Mouse (Mus musculus) lung, postnatal 0 days (tissue): ENCODE measurements at regions not wholly inside any gene's neighbourhood (a gene's known extent, or its start where the extent isn't known, plus 50 kb on each side); places are given as distances from the start of the nearest gene placed in this dataset.

ENCODE experiments used
- ATAC-seq: fragments of 200-750 bp; cut with Nextera tagmentation; 2 replicates; pipeline ENCODE4 v1.8.0; 2017; ENCODE audit warnings: moderate library complexity
- DNase-seq: peaks from one replicate; pipeline ENCODE4 v3.0.0-alpha.2; 2016; ENCODE audit warnings: low spot score
- H3K27ac ChIP-seq: fragments of 300-500 bp; sonication (generic); 2 replicates; pipeline ENCODE4 v1.5.1; 2014; ENCODE audit warnings: antibody characterized with exemption, mild to moderate bottlenecking, low read length, mixed read lengths
- H3K27me3 ChIP-seq: fragments of 300-500 bp; sonication (generic); replicated peaks from 2 replicates; pipeline ENCODE4 v1.6.1; 2014; ENCODE audit warnings: low read length, mixed read lengths; ENCODE audit not compliant: insufficient read depth
- H3K36me3 ChIP-seq: fragments of 300-500 bp; sonication (generic); 2 replicates; pipeline ENCODE4 v1.6.1; 2014; ENCODE audit warnings: low read length, mixed read lengths; ENCODE audit not compliant: insufficient read depth
- H3K4me1 ChIP-seq: fragments of 300-500 bp; sonication (generic); 2 replicates; pipeline ENCODE4 v1.6.1; 2014; ENCODE audit warnings: antibody characterized with exemption, low read depth, low read length, mixed read lengths; ENCODE audit not compliant: insufficient read depth
- H3K4me2 ChIP-seq: fragments of 300-500 bp; sonication (generic); replicated peaks from 2 replicates; pipeline ENCODE4 v1.6.1; 2014; ENCODE audit warnings: low read depth, mild to moderate bottlenecking, low read length, moderate library complexity, mixed read lengths
- H3K4me3 ChIP-seq: fragments of 300-500 bp; sonication (generic); 2 replicates; pipeline ENCODE4 v1.5.1; 2014; ENCODE audit warnings: low read depth, low read length
- H3K9ac ChIP-seq: fragments of 300-500 bp; sonication (generic); replicated peaks from 2 replicates; pipeline ENCODE4 v1.6.1; 2014; ENCODE audit warnings: low read depth, mild to moderate bottlenecking
- H3K9me3 ChIP-seq: fragments of 300-500 bp; sonication (generic); 2 replicates; pipeline ENCODE4 v1.6.1; 2016; ENCODE audit warnings: low read length, mixed read lengths
- CTCF ChIP-seq: IDR thresholded peaks from 2 replicates; pipeline ENCODE4 v1.5.1; 2016; ENCODE audit warnings: antibody characterized with exemption, mild to moderate bottlenecking
- EP300 ChIP-seq: IDR thresholded peaks from 2 replicates; pipeline ENCODE4 v1.6.1; 2016; ENCODE audit warnings: antibody characterized with exemption, mild to moderate bottlenecking, control low read depth
- WGBS: fragments of 180-500 bp; shearing (Covaris S2); extraction: QIAGEN DNeasy Blood & Tissue Kit; methylation state at CpG from one replicate; pipeline ENCODE4 v1.1.7; 2014; 5-methylcytosine and 5-hydroxymethylcytosine counted together

GRCm38 (mm10) chr9:61527491-61528056 lies 155.4 kb downstream of the Tle3 start:
- ATAC-seq (no peak), DNase-seq (no peak)
- H3K36me3 ChIP-seq: no peaks in the 10 kb centered on the region
- H3K27ac ChIP-seq: no peak overlapping the region
- TF ChIP-seq EP300 (no peak), CTCF (no peak)
- peaks cover 2% of the 10 kb centered on the region; the same call in 1 of the 2 replicates for H3K9me3 ChIP-seq
- H3K27me3 ChIP-seq: no peaks in the 10 kb centered on the region
- no peak overlapping the region for H3K4me3 ChIP-seq
- 53% methylated on average over 5 of the region's 5 CpGs for WGBS
- H3K4me2 ChIP-seq: no peak overlapping the region
- H3K9ac ChIP-seq: no peak overlapping the region
- H3K4me1 ChIP-seq: no peaks in the 10 kb centered on the region

DNA sequence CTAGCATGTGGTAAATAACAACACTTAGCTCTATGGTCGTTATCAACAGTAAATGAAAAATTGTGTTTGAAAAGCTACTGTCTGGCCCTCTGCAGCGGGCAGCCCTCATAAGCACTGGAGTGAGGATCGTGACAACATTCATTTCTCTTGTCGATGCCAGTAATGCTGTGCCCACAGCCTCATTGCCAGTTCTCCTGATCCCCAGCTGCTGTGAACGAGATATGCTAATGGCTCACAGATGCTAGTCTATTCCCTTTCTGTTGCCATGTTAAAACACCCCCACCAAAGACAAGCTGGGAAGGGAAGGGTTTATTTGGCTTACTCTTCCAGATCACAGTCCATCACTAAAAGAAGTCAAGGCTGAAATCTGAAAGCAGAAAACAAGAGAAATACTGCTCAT lies 148.0 kb downstream of the Tle3 start:
- H3K27ac ChIP-seq: no peak overlapping the region
- H3K9me3 ChIP-seq: peaks cover 2% of the 10 kb centered on the region; the same call in 1 of the 2 replicates
- WGBS: 74% methylated on average over 5 of the region's 5 CpGs
- no peak overlapping the region for H3K4me2 ChIP-seq
- H3K9ac ChIP-seq: no peak overlapping the region
- ATAC-seq (no peak), DNase-seq (no peak)
- no peak overlapping the region for H3K4me3 ChIP-seq
- TF ChIP-seq EP300: no peak
- no peak for TF ChIP-seq CTCF
- no peaks in the 10 kb centered on the region for H3K27me3 ChIP-seq
- H3K4me1 ChIP-seq: no peaks in the 10 kb centered on the region
- H3K36me3 ChIP-seq: no peaks in the 10 kb centered on the region

GRCm38 (mm10) chr9:61517906-61518305 lies 145.7 kb downstream of the Tle3 start:
- Histone ChIP-seq H3K36me3 (no peaks in the 10 kb centered on the region), H3K4me2 (no peak overlapping the region), H3K4me1 (no peaks in the 10 kb centered on the region), H3K9ac (no peak overlapping the region), H3K27me3 (no peaks in the 10 kb centered on the region), H3K27ac (no peak overlapping the region), H3K9me3 (peaks cover 2% of the 10 kb centered on the region; the same call in 1 of the 2 replicates), H3K4me3 (no peak overlapping the region)
- no peak for ATAC-seq
- TF ChIP-seq CTCF (no peak), EP300 (no peak)
- WGBS: 89% methylated on average over 7 of the region's 7 CpGs
- DNase-seq: no peak

- Histone ChIP-seq H3K27ac (no peak overlapping the region), H3K36me3 (no peaks in the 10 kb centered on the region), H3K4me1 (no peaks in the 10 kb centered on the region), H3K27me3 (peaks cover 24% of the 10 kb centered on the region), H3K4me3 (no peak overlapping the region), H3K9ac (no peak overlapping the region), H3K4me2 (no peak overlapping the region), H3K9me3 (no peaks in the 10 kb centered on the region)
- ATAC-seq: no peak
- DNase-seq: no peak
- no peak for TF ChIP-seq CTCF
- TF ChIP-seq EP300: no peak
Observed at GRCm38 (mm10) chr9:61511436-61511835, 139.3 kb downstream of the Tle3 start.

DNA sequence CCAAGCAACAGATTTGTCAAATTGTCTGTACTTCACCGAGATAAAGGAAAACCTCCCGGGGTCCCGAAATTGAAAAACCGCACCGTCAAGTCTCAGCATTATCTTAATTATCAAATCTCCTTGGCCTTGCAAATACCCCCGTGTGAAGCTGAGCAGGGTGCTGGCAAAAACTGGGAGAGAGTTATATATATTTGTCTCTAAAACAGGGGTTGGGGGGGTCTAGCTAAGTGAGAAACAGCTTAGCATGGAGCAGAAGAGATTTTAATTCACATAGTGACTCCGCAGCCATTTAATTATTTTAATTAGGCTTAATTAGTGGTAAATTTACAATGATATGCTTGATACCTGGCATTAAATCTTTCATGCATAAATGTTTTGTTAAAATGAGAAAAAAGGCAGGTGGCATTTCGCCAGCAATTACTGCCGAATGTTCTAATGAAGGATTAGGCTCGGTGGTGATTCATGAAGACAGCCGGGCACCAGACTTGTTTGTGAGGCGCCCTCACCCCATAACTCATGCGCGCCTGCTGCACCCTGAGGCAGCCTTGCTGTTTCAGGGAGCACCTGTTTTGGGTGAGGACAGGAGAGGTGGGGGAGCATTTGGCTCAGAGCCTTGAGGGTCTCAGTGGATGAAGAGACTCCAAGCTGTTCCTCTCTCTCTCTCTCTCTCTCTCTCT lies 138.2 kb downstream of the Tle3 start:
- ATAC-seq (no peak), DNase-seq (no peak)
- no peak overlapping the region for H3K4me2 ChIP-seq
- H3K27me3 ChIP-seq: peaks cover 24% of the 10 kb centered on the region
- no peaks in the 10 kb centered on the region for H3K36me3 ChIP-seq
- H3K9me3 ChIP-seq: no peaks in the 10 kb centered on the region
- 35% methylated on average over 14 of the region's 14 CpGs for WGBS
- H3K27ac ChIP-seq: no peak overlapping the region
- no peaks in the 10 kb centered on the region for H3K4me1 ChIP-seq
- H3K9ac ChIP-seq: no peak overlapping the region
- no peak for TF ChIP-seq EP300
- no peak for TF ChIP-seq CTCF
- no peak overlapping the region for H3K4me3 ChIP-seq

- H3K36me3 ChIP-seq: no peaks in the 10 kb centered on the region
- ATAC-seq (no peak), DNase-seq (no peak)
- H3K4me3 ChIP-seq: no peak overlapping the region
- no peak overlapping the region for H3K4me2 ChIP-seq
- TF ChIP-seq EP300: no peak
- peak; percentile 30 for TF ChIP-seq CTCF
- no peaks in the 10 kb centered on the region for H3K4me1 ChIP-seq
- no peak overlapping the region for H3K9ac ChIP-seq
- 21% methylated on average over 23 of the region's 26 CpGs for WGBS
- no peak overlapping the region for H3K27ac ChIP-seq
- H3K9me3 ChIP-seq: no peaks in the 10 kb centered on the region
- peaks cover 24% of the 10 kb centered on the region for H3K27me3 ChIP-seq
Observed at GRCm38 (mm10) chr9:61509591-61510191, 137.5 kb downstream of the Tle3 start.
